Mouse (Mus musculus) gastrocnemius, postnatal 36 days (tissue): Measurements from ENCODE around the gene Bmp2. TPM values are rescaled to one million over a fixed set of nuclear protein-coding genes. Genes with fewer than 3 reads are reported as not detected.

Source experiments
- DNase-seq, 2 experiments: peaks; one replicate each; pipeline ENCODE4 v3.0.0; 2022
- intact Hi-C: fragments of 180-260 bp; cut with DNase I; formaldehyde crosslinking; loops from one replicate; pipeline ENCODE4 v1.15.1; 2025
- long read RNA-seq, 2 experiments: library from polyadenylated mRNA; stranded (forward); transcript quantifications; one replicate each; pipeline ENCODE4 v2.0.0; 2021
- total RNA-seq, 2 experiments: library from RNA; stranded (reverse); gene quantifications; 2 replicates each; pipeline ENCODE4 v1.2.3; 2021

Gene Bmp2
- 1 to 10 TPM; 1.4 to 1.5 TPM for total RNA-seq
- long read RNA-seq, experiment 1, partial matches to known transcripts: 0 of 7 reads
- long read RNA-seq, experiment 1, other reads (novel, unspliced or antisense): 5 of 7 reads
- long read RNA-seq, experiment 2, partial matches to known transcripts: 0 of 5 reads
- long read RNA-seq, experiment 2, other reads (novel, unspliced or antisense): 4 of 5 reads

DNA sequence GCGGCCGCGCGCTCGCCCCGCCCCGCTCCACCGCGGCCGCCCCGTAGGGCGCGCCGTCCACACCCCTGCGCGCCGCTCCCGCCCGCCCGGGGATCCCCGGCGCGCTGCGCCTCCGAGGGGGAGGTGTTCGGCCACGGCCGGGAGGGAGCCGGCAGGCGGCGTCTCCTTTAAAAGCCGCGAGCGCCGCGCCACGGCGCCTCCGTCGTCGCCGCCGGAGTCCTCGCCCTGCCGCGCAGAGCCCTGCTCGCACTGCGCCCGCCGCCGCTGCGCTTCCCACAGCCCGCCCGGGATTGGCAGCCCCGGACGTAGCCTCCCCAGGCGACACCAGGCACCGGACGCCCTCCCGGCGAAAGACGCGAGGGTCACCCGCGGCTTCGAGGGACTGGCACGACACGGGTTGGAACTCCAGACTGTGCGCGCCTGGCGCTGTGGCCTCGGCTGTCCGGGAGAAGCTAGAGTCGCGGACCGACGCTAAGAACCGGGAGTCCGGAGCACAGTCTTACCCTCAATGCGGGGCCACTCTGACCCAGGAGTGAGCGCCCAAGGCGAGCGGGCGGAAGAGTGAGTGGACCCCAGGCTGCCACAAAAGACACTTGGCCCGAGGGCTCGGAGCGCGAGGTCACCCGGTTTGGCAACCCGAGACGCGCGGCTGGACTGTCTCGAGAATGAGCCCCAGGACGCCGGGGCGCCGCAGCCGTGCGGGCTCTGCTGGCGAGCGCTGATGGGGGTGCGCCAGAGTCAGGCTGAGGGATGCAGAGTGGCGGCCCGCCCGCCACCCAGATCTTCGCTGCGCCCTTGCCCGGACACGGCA is at the start of gene Bmp2:
Bmp2 (plus strand) TSS at position 129 of the 811 bp plus-strand sequence.
- intact Hi-C loops: loop anchor here (5.0 to 10.0 kb wide), 2 partner anchors 115 to 473 kb away; no protein-coding TSS in a partner anchor
- DNase-seq: peak; percentile 60

DNA sequence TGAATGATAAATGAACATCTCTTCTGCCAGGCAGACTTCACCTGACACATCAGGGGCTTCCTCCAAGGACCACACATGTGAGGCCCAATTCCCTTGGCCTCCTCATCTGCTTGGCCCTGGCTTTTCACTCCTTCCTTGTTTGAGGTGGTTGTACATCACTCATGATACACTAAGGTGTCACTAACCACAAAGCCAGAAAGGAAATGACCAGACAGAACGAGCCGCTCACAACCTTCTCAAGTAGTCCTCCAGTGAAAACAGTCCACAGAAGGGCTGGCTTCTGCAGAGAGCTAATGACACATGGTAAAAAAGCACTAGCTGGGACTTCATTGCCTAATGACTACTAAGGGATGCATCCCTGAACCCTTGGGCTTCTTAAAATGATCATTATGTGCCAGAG is 46.3 kb upstream of the Bmp2 start:
- intact Hi-C loops: no loop called here

DNA sequence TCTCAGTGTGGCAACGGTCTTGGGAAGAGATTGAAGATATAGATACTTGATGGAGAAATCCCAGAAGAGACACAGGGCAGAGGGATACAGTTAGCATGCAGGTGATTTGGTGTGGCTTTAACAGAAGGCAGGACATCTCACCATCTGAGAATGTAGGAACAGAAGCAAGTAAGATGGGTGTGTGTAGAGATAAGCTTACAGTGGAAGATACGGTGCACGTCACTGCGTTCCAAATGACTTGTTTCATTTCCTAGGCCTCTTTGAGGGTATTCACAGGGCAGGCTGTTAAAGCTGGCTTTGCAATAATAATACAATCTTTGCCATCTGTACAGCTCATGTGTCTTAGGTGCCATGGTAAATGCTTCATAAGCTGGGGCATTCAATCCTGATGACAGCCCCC is 44.9 kb upstream of the Bmp2 start:
- intact Hi-C loops: no loop called here
- no peak for DNase-seq

More for the DNA sequence above, 46.3 kb upstream of the Bmp2 start:
- no peak for DNase-seq

DNA sequence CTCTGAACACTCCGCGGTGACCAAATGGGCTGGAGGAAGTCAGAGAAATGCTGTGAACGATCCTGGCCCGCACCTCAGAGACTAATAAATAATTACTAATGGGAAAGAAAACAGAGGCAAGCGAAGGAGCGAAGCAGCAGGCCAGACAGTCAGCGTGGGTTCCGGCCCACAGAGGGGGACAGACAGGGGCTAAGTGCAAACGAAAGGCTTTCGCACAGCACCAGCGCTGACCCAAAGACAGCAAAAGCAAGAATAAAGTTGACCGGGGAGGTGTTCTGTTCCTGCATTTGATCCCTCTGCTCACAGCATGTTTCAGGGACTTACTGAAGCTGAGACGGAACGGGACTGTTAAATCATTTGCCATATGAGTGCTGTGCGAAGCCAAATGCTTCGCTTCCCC is 42.8 kb upstream of the Bmp2 start:
- intact Hi-C loops: no loop called here
- DNase-seq: no peak

DNA sequence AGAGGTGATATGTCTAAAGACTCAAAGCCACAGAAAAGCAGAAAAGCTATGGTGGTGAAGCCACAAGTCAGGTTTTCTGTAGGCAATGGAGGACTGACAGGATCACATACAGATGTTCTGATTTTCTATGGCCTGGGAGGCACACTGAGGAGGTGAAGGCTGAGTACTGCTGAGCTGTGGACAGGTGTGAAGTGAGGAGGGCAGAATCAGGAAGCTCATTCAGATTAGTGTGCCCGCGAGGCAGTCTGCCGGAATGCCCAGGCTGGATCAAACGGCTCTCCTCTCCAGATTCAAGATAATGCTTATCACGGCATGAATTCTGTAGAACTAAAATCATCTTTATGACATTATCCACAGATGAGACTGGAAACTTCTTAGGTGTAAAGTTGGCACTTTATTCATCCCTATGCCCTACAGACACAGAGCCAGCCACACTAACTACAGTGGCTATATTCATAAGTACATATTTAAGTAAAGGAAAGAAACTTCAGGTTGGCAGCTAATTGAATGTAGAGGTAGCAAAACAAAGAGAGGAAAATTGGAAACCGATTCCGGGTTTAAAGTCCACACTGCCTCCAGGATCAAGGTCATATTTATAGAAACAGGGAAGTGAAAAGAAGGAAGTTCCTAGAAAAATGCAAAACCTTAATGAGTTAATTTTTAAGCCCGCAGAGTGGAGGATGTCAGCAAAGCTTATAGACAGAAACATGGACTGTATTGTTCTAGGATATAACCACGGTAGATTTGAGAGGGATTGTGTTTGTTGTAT is 40.8 kb upstream of the Bmp2 start:
- DNase-seq: no peak
- intact Hi-C loops: no loop called here

DNA sequence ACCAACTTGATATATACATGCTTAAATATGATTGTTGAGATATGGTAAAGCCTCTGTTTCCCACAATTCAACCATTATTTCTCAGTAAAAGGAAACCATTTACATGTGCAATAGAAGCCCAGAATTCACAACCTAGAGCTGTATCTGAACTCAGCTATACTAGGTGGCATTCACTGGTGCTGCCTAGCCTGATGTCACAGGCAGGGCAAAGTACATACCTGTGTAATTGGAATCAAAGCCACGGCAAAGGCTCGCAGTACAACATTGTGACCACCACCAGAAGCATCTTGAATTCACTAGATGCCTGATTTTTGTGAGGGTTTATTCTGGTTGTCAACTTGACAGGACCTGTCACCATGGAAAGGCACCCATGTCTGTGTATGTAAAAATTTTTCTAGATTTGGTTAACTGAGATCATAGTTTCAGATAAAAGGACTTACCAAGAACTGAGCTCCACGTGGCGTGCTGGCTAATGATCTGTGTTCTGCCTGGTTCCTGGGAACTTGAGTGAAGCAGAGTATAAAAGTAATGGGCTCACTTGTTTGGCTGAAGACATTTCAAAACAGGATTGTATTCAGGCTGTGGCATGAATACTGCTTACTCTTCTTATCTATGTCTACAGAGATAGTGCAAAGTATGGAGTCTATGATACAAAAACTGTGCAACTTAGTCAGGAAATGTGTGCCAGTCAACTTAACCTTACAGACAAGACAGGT is 35.5 kb upstream of the Bmp2 start:
- intact Hi-C loops: no loop called here
- no peak for DNase-seq

DNA sequence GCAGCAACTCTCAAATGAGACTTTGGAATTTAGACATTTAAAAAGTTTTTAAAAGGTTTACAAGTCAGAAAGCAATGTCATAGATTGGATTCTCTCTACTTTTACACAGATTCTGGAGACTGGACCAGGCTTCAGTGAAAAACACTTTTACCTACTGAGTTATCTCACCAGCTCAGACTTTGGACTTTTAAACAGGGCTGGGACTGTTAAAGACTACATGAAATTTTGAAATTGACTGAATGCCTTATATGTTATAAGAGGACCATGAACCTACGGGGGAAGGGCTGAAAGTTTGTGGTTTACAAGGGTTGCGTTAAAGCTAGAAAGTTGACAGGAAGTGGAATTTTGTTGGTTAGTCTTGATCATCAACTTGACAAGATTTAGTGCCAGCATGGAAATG is 34.1 kb upstream of the Bmp2 start:
- DNase-seq: no peak
- intact Hi-C loops: no loop called here

DNA sequence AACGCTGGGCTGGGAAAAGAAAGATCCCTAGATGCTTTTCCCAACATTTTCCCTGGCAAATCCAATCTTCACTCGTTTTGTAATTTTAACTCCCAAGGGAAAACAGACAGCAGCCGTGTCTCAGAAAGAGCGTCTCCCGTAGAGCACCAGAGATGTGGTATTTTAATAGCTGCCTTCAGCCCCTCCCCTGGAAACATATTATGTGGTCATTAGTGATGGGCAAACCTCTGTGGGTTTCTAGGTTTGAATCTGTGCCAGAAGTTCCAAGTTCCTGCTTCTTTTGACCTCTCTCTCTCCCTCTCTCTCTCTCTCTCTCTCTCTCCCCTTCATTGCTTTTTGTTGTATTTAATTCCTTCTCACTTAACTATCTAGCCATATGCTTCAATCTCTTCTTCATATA is 30.8 kb upstream of the Bmp2 start:
- DNase-seq: no peak
- intact Hi-C loops: no loop called here

DNA sequence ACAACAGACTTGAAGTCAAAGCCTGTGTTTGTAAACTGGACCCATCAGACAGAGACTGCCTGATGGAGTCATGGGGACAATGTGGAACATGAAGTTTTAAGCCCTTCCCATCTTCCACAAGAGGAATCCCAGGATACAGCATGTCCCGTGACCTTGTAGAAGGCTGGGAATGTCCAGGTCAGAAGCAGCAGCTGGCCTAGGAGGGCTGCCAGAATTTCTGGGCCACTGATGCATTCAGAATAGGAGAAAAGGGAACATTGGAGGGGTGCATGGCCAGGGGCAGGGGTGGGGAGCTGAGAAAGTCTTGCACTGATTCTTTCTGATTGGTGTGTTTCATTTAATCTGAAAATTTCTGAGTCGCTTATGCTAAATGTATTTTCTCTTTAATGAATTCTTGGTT is 29.8 kb upstream of the Bmp2 start:
- peak in 1 of 2 experiments; percentile 65 for DNase-seq
- intact Hi-C loops: no loop called here

DNA sequence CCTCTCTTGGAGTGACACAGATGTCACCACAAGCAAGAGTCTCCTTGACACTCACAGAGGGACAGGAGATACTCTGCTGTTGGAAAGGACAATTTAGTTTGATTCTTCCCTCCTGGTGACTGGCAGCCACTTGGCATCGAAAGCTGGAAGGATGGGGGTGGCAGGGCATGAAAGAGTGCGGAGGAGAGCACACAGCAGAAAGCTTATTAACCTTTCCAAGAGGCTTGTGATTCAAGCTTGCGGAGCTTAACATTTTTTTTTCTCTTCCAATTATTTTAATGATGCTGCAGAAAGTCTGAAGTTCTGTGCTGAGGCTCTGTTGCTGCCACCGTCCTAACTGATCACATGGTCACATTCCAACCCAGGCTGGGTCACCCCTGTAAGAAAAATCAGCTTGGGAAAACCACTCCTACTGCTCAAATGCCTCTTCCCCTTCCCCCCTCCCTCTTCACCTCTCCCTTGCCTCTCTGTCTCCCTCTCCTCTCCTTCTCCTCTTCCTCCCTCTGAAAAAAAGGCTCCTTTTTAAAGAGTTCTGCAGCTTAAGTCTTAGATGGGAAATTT is 26.3 kb upstream of the Bmp2 start:
- DNase-seq: no peak
- intact Hi-C loops: no loop called here

DNA sequence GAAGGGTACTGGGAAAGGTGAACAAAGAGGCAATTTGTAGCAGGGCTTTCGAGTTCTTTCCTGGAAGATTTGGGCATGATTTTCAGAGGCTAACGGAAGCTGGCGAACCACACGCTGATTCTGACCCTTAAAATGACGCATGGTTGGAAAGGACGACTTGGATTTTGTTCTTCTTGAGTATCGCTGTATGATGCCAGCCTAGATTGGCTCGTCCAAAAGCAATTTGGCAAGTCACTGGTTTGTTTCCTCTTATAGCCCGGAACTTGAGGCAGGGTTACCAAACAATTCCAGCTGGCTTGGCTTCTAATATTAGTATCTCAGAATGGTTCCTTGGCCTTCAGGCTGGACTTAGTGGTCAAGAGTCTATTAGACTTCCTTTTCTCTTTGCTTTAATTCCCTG is 22.6 kb upstream of the Bmp2 start:
- no peak for DNase-seq
- intact Hi-C loops: no loop called here

DNA sequence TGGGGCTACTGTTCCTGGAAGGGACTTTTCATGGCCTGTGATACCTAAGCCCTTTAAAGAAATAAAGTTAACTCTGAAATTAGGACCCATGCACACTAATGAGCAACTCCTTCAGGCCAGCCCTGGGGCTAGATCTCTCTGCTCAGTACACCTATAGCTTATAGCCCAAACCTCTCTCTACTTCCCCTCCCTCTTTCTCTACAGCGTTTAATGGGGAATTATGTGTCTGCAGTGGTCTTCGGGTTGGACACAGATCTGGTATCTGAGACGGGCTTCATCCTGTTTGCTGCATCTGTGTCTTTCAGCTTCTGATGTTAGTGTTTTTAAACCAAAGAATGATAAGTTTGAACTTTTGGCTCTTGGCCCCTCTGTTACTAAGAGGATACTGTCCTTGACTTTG is 18.9 kb upstream of the Bmp2 start:
- intact Hi-C loops: no loop called here
- DNase-seq: no peak

DNA sequence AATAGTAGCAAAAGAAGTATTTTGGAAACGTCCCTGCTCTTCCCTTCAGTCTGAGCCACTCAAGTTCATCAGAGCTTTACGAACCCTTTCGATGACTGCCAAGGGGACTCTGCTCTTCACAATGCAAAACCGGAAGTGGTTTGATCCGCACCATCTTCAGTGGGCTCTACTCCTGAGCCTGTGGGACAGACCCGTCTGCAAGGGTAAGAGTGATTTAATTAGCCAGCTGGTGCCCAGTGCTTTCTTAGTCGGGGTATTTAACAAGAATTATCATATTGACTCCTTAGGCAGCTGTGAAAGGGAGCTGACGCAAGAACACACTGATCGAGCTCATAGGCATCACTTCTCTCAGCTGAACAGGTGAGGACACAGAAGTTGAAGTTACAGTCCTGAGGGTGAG is 16.5 kb upstream of the Bmp2 start:
- intact Hi-C loops: no loop called here
- no peak for DNase-seq

DNA sequence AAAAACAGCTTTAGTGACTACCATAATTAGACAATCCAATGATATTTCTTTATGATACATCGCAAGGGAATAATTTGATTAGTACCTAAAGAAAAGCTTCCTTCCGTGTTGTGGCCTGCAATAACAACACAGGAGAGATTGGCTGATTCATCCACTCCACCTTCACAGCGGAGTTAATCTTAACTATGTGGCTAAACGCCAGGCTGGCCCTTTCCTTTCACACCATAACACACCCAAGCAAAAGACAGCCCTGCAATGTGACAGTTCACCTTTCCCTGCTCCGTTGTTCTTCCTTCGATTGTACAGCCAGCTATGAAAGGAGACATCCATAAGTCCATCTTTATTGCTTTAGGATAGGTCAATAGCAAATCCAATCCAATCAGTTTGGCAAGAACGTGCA is 15.1 kb upstream of the Bmp2 start:
- DNase-seq: no peak
- intact Hi-C loops: no loop called here

DNA sequence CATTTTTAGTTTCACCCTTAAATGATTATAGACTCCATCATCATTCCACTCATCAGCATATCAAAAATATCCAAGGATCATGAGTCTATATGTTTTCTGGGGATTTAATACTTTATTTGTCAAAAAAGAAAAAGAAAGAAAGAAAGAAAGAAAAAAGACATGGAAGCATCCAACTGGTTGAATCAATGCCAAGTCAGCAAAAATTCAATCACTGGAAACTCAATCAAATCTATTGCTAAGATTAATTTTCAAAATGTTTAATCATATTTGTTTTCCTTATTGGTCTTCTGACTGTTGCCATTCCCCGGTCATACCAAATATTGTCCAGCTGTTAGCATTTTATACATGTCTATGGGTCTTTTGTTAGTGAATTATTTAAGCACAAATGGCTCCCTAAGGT is 11.3 kb upstream of the Bmp2 start:
- no peak for DNase-seq
- intact Hi-C loops: no loop called here

DNA sequence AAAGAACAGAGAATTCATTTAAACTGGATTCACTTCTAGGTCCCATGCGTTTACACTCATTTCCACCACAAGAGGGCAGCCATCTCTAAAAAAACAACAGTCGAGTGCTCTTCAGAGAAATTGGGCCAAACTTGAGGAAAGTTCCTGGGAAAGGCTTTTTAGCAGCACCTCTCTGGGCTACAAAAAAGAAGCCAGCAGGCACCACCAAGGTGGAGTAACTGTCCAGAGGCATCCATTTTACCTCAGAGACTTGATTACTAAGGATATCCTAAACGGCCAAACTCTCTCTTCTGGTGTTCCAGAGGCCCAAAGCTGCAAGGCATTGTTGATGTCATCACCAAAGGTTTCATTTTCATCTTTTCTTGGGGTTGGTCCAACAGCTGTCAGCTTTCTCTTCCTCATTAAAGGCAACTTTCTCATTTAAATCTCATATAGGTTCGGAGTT is 1.7 kb upstream of the Bmp2 start:
- peak; percentile 31 to 38 for DNase-seq
- intact Hi-C loops: loop anchor here (5.0 to 10.0 kb wide), 2 partner anchors 113 to 475 kb away; no protein-coding TSS in a partner anchor

DNA sequence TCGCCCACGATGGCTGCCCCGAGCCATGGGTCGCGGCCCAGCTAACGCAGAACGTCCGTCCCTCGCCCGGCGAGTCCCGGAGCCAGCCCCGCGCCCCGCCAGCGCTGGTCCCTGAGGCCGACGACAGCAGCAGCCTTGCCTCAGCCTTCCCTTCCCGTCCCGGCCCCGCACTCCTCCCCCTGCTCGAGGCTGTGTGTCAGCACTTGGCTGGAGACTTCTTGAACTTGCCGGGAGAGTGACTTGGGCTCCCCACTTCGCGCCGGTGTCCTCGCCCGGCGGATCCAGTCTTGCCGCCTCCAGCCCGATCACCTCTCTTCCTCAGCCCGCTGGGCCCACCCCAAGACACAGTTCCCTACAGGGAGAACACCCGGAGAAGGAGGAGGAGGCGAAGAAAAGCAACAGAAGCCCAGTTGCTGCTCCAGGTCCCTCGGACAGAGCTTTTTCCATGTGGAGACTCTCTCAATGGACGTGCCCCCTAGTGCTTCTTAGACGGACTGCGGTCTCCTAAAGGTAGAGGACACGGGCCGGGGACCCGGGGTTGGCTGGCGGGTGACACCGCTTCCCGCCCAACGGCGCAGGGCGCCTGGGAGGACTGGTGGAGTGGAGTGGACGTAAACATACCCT is 995 bp downstream of the Bmp2 start:
- intact Hi-C loops: loop anchor here (5.0 to 10.0 kb wide), 2 partner anchors 116 to 472 kb away; no protein-coding TSS in a partner anchor
- DNase-seq: peak; percentile 46 to 53

DNA sequence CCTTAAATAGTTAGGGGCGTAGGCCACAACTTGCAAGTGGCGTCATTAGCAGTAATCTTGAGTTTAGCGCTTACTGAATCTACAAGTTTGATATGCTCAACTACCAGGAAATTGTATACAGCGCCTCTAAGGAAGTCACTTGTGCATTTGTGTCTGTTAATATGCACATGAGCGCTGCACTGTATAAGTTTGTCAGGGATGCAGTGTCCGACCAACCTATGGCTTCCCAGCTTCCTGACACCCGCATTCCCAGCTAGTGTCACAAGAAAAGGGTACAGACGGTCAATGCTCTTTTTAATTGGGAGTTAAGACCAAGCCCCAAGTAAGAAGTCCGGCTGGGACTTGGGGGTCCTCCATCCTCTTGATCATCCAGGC is 1.9 kb downstream of the Bmp2 start:
- DNase-seq: no peak
- intact Hi-C loops: loop anchor here (5.0 to 10.0 kb wide), 2 partner anchors 117 to 471 kb away; no protein-coding TSS in a partner anchor

DNA sequence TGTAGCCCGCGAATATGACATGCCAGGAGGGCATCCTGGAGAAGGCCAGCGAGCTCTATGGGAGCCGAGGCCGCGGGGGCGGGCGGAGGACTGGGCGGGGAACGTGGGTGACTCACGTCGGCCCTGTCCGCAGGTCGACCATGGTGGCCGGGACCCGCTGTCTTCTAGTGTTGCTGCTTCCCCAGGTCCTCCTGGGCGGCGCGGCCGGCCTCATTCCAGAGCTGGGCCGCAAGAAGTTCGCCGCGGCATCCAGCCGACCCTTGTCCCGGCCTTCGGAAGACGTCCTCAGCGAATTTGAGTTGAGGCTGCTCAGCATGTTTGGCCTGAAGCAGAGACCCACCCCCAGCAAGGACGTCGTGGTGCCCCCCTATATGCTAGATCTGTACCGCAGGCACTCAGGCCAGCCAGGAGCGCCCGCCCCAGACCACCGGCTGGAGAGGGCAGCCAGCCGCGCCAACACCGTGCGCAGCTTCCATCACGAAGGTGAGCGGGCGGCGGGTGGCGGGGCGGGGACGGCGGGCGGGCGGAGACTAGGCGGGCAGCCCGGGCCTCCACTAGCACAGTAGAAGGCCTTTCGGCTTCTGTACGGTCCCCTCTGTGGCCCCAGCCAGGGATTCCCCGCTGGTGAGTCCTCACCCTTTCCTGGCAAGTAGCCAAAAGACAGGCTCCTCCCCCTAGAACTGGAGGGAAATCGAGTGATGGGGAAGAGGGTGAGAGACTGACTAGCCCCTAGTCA is 2.5 kb downstream of the Bmp2 start:
- peak; percentile 25 to 29 for DNase-seq
- intact Hi-C loops: loop anchor here (5.0 to 10.0 kb wide), 2 partner anchors 117 to 470 kb away; no protein-coding TSS in a partner anchor
